Mouse (Mus musculus) ZHBTc4 (cell line): ENCODE data around the gene Pnpla7.
A peak's percentile ranks its signal among the peaks of the same experiment; 100 is the strongest.

Experiments used
- DNase-seq: peaks from one replicate; pipeline ENCODE4 v3.0.0-alpha.2; 2011; ENCODE audit warnings: low read depth, low spot score

The Pnpla7 gene

DNA sequence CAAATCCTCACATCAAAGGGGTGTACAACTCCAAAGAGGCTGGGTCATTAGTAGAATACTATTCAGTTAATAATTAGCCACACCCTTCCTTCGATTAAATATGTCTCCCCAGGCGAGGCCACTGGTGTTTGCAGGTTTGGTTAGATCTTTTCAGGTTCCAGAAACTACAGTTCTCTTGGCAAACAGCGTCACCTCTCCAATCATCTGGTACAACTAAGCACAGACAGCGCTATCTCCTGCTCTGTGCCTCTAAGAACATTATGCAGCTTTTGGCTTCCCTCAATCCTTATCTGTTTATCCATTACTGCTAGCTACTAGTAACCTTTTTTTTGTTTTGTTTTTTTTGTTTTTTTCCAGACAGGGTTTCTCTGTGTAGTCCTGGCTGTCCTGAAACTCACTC lies 93.7 kb downstream of the Pnpla7 start:
- DNase-seq, result no peak

DNA sequence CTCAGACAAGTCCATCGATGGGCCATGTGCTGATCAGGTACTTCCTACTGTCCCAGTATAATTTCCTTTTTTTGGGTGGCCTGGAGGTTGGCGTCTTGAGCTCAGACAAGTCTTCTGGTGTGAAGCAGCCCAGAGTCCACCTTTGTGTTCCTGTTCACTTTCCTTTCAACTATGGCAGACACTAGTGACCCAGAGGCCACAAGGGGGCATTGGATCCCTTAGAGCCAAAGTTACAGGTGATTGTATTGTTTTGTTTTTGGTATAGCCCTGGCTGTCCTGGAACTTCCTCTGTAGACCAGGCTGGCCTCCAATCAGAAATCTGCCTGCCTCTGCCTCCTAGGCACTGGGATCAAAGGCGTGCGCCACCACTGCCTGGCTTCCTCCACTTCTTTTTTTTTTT lies 96.6 kb downstream of the Pnpla7 start:
- no peak for DNase-seq

DNA sequence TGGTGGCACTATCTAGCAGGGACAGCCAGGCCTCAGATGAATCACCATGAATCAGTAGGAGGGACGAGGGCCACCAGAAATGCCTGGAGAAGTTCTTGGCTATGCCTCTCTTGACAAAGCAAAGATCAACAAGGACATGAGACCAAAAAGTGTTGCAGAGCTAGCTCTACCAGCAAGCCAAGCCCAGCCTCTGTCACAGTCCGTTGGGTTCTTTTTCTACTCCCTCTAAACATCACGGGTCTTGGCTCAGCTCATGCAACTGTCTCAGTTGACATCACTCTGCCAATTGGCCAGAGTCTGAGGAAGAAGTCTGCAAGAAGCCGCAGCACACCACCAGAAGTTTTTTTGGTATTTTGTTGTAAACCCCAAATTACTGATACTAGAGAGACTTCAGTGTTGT lies 99.7 kb downstream of the Pnpla7 start:
- no peak for DNase-seq

DNA sequence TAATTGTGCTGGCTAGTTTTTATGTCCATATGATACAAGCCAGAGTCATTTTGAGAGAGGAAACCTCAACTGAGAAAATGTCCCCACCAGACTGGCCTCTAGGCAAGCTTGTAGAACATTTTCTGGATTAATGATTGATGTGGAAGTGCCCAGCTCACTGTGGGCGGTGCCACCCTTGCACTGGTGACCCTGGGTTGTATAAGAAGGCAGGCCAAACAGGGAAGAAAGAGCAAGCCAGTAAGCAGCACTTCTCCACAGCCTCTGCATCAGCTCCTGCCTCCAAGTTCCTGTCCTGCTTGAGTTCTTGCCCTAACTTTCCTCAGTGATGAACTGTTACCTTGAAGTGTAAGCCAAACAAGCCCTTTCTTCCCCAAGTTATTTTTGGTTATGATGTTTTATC lies 103.1 kb downstream of the Pnpla7 start:
- no peak for DNase-seq

DNA sequence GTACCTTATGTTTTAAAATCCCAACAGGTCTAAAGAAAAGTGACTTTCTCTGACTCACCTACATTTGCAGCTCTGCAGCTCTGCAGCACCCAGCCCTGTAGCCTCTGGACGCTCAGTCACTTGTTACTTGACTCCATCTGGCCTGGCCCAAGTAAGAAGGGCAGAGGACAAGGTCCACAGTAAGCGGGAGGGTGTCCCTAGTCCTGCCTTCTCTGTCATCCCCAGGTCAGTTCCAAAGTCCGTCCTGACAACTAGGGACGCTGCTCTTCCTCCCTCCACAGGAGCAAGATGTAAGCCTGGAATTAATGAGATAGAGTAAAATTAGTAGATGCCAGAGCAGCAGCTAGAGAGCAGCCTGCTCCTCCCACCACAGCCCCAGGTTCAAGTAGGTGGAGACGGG lies 104.2 kb downstream of the Pnpla7 start, which contains the start of gene Entpd8:
Gene Entpd8, plus strand, starts transcription at position 229 of the 400 bp plus-strand sequence.
- DNase-seq, result no peak

DNA sequence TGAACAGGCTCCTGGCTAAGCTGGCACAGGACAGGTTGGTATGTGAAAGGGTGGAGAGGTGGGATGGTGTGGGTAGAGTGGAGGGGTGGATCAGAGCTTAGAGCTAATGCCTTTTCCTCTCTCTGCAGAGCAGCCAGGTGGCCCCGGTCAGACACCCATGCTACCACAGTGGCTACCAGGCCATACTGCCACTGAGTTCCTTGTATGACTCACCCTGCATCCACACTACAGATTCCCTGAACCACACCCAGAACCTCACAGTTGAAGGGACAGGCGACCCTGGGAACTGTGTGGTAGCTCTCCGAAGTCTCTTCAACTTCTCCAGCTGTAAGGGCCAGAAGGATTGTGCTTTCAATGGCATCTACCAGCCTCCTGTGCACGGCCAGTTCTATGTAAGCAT lies 107.9 kb downstream of the Pnpla7 start:
- no peak for DNase-seq

DNA sequence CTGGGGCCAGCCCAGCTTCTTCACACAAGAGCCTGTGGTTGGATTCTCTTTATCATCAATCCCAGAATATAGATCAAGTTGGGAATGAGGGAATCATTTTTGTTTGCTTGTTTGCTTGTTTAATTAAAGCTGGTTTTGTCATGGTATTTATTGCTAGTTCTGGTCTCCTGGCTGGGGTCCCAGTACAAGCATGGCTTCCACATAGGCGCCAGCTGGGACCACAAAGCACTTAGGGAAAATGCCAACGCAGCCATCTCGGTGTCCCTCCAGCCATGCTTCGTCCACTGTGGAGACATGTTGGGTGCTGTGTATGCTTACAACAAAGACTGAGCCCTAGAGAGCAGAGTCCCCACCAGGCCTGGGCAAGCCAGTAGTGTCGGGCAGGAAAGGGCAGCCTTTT lies 109.7 kb downstream of the Pnpla7 start:
- DNase-seq, result no peak

DNA sequence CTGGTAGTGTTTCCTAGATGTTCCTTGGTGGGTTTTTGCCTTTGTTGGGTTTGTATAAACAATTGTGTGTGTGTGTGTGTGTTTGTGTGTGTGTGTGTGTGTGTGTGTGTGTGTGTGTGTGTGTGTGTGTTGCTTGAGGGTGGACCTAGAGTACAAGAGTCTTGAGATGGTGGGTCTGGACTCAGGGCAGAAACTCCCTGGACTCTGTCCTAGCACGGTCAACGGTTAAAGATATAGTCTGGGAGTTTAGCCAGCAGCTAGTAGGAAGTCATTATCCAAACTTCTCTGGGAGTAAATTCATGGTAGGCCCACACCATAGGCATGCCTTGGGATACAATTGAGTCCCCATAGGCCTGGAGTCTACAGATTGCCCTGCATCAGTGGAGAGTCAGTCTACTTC lies 112.0 kb downstream of the Pnpla7 start:
- DNase-seq, result no peak

DNA sequence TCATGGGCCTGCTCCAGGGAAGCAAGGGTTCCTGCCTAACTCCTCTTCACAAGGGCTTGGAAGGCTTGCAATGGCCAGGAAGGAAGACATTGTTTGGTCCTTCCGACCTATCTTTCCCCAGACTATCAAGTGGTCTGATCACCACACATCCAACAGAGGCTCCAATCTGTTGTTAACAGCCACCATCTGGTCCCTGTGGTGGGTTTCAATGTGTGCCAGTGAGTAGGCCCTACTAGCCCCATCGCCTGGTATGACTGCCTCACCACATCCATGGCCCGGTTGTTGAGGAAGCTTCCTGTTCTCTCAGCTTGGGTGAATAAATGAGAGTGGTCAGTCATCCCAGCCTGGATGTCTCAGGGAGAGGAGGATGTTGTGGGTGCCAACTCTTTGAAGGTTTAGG lies 112.8 kb downstream of the Pnpla7 start:
- no peak for DNase-seq

DNA sequence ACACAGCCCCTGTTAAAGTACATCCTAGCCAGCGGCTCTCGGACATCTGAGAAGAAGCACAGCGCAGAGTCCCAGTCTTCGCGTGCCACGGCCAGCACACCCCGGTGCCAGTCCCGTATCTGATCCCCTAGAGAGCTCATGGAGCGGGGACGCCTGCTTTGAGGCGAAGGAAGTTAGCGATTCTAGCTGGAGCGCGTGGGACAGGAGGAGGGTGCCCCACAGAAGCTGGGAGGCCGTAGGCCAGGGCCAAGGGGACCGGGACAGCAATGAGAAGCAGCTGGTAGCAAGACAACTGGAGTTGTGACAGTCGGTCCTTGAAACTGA lies 118.9 kb downstream of the Pnpla7 start:
- DNase-seq, result no peak

DNA sequence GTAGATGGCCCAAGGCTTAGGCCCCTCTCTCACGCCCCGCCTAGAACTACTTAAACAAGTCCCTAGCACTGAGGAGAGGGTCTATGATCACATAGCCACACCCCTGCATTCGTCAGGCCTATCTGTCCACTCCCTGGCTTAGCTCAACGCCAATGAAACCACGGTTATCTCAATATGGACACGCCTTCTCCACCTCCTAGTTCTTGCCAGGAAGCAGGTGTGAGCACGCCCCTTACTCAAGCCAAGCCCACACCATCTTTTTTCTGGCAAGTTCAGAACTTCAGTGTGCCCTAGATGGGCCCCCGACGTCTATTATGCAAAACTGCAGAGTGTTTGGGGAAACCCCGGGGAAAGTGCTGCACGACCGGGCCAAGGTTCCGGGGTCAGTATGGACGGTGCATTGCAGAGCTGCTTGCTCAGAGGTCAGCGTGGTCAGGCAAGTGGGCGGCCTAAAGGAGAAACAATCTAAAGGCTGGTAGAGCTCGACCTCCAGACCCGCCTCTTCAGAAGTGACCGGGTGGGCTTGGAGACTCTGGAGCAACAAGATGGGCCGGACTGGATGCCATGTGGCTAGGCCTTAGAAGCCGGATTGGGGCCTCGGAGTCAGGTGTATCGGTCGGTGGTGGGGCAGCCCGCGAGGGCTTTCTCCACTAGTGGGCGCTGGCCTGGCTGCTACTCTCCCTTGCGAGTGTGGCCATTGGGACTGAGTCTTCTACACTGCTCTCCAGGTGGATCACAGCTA lies 119.4 kb downstream of the Pnpla7 start, which contains the start of gene Noxa1:
Gene Noxa1, minus strand, starts transcription at position 41 of the 742 bp plus-strand sequence.
- DNase-seq, result peak; percentile 66

DNA sequence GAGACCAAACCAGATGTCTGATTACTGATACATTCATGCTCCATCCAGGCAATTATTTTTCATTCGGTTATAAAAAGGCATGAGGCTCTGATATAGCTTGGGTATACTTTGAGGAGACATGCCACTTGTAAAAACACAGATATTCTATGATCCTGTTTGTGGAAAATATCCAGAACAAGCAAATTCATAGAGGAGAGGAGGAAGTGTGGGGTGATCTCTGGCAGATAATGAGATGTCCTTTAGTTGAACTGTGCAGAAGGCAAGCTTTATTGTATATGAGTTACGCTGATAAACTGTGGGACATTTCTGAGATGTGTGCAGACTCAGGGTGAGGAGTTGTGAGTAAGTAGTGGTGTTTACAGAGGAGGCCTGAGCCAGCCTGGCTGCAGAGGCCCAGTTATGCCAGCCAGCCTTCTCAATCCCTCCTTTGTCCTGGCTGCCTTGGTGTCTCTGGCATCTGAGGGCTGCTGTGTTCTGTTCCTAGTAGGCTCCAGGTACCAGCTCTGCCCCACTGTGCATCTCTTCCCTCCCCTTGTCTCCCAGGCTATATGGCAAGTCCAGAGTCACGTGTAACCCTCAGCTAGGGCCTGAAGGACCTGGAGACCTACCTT lies 122.3 kb downstream of the Pnpla7 start:
- no peak for DNase-seq

DNA sequence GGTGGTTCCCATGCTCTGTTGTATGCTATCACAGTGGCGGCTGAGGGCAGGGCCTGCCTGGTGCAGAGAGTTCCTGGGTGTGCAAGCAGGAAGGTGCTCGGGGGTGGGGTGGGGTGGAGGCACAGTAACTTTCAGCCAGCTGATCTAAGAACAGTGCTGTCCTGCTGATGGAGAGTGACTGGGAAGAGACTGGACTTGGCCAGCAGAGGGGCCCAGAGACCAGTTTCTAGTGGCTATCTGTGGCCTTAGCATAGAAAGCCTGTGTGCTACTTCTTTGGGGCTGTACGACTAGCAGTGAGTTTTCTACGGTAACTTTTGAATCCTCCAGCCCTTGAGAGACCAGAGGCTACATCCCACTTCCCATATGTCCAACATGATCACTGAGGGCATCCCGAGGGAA lies 123.1 kb downstream of the Pnpla7 start:
- DNase-seq, result no peak

DNA sequence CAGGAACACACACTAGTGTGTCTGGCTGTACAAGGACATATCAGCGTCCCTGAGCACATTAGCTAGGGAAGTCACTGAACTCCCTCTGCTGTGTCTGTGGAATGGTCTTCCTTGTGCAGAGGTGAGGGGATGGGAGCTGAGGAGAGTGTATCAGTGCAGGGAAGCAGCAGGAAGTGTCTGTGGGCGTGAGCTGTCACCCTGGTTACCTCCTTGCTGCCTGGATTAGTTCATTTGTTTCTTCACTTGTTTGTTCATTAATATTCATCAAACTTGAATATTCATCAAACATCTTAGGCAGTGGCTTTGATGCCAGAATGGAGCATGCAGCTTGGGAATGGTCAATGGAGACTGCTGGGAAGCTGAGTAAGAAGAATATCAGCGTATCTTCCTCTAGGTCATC lies 123.9 kb downstream of the Pnpla7 start:
- peak; percentile 8 for DNase-seq
